Mouse (Mus musculus): ENCODE results near the gene Mdk.

Mdk gene

DNA sequence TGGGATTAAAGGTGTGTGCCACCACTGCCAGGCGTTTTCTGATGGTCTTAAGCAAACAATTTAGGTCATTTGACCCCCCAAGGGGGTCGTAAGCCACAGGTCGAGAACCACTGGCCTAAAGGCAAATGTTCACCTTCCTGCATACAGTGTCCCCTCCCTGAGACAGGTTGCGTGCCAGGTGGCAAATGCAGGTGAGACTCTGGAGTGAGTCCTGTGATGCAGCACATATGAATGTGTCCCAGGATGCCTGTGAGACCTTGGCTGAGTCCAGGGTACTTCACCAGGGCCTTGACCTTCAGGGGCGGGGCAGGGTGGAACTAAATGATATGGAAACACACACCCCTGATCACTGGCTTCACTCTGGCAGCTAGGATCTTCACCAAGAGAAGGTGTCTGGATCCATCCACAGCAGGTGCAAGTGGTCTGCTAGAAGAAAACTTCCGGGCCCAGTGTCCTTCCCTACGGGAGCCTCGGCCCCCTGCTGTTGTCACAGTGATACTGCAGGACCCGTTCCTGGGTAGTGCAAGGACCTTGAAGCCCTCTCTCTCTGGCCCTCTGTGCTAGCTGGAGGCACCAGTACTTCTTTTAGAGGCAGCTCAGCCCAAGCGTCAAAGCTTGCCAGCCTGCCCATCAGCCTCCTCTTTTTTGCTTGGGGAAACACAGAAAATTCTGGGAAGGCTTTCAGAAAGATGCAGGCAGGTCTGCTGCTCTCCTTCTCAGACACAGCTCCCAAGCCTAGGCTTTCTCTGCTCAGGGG, 26.8 kb upstream of the Mdk start:
- DNase-seq (ENCODE audit: low spot score in 2 of 2) = no peak

DNA sequence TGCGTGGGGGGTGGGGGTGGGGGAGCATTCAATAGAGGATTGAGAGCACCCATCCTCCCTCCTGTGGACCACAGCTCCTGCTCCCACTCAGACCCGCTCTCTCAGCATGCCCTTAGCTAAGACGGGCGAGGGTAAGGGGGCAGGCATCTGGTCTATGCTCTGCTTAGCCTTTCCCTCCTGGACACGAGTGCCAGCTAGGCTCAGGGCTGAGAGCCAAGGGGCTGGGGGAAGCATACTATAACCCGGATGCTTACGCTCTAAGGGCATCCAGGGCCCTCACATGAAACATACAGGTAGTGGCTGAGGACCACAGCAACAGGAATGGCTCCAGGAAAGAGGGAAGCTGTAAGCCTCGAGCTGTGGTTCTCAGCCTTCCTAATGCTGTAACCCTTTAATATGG, 26.0 kb upstream of the Mdk start:
- no peak for DNase-seq (ENCODE audit: low spot score in 2 of 2)

GRCm38 (mm10) chr2:91957096-91957495, 25.0 kb upstream of the Mdk start:
- DNase-seq (ENCODE audit: low spot score in 2 of 2) = no peak

GRCm38 (mm10) chr2:91955875-91956274, 23.8 kb upstream of the Mdk start:
- no peak for DNase-seq (ENCODE audit: low spot score in 2 of 2)

GRCm38 (mm10) chr2:91955121-91955591, 23.1 kb upstream of the Mdk start:
- no peak for DNase-seq (ENCODE audit: low spot score in 2 of 2)

GRCm38 (mm10) chr2:91953825-91954224, 21.7 kb upstream of the Mdk start:
- DNase-seq (ENCODE audit: low spot score in 2 of 2) = peak in 1 of 2 experiments; percentile 57

DNA sequence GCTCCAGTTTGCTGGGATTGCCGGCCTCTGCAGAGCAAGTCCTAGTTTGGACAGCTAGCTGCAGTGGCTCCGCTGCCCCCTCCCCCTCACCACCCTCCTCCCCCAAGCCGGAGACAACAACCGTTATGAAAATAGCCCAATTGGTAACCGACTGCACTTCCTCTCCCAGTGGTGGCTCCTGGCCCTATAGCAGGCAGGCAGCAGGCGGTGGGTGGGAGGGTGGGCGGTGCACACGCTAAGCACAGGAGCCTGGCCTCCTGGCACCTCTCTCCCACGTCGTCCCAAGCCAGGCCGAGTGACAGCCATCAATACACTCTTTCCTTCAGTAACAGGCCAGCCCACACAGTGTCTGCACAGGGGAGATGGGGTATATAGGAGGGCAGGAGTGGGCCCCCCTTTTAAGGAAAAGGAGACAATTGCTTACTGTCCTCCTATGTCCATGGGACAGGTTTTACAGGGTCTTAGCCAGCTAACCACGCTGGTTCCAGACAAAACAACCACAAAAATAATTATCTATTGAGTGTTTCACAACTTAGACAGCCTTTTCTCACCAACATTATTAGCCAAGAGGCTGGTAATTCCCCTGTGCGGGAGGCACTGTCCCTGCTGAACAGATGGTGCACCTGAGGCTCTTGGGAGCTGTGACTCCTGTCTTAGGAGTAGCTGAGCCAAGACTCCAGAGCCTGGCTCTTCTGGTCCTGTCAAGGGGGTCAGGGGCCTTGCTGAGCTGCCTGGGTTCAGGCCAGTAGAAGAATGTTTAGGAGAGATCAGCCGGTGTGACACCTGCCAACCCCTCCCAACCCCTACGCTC, 18.4 kb upstream of the Mdk start:
- DNase-seq (ENCODE audit: low spot score in 2 of 2) = no peak

DNA sequence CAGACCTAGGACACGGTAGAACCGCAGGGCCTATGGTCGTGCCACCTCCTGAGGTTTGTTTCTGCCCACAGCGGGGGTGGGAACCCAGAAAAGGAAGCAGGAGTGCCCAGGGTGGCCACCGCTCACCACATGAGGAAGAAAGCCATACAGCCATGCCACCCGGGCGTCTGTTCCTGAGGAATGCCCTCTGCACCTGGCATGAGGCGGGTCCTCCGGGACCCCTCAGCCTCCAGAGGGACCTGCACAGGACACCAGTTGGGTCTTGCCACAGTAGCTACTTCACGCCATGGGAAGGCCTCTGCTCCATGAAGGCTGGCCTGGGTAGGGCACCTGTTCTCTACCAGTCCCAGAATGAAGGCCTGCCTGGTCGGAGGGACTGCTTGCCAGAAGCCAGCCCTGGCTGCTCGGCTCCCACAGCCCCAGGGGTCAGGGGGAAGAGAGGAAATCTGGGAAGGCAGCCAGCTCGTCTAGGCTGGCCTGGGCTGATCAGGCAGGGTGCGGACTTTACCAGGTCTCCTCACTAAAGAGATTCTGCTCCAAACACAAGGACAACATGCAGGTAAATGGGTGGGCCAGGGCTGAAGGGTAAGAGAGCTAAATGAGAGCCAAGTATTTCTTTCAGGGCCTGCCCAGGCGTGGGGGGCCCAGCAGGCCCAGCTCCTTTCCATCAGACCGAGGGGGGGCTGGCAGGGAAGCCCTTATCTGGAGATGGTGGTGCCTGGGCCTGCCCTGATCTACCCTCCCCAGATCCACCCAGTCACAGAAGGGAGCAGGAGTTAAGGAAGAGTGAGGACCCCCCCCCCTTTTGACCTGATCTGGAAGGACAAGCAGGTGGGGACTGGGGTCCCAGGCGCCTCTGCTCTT, 17.5 kb upstream of the Mdk start:
- no peak for DNase-seq (ENCODE audit: low spot score in 2 of 2)

GRCm38 (mm10) chr2:91948792-91949241, 16.7 kb upstream of the Mdk start:
- no peak for DNase-seq (ENCODE audit: low spot score in 2 of 2)

DNA sequence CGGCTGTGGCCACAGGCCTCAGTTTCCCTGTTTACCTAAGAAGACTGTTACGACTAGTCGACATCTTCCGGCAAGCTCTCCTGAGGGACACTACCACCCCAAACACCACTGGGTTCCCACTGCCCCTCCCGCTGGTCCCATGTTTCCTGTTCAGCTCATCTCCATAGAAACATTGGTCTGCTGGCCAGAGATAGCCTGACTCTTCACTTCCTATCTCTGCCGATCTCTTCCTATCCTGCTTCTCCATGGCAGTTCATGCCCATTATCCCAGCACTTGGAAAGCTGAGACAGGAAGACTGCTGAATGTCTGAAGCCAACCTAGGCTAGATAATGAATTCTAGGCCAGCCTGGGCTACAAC, 16.0 kb upstream of the Mdk start:
- DNase-seq (ENCODE audit: low spot score in 2 of 2) = no peak

DNA sequence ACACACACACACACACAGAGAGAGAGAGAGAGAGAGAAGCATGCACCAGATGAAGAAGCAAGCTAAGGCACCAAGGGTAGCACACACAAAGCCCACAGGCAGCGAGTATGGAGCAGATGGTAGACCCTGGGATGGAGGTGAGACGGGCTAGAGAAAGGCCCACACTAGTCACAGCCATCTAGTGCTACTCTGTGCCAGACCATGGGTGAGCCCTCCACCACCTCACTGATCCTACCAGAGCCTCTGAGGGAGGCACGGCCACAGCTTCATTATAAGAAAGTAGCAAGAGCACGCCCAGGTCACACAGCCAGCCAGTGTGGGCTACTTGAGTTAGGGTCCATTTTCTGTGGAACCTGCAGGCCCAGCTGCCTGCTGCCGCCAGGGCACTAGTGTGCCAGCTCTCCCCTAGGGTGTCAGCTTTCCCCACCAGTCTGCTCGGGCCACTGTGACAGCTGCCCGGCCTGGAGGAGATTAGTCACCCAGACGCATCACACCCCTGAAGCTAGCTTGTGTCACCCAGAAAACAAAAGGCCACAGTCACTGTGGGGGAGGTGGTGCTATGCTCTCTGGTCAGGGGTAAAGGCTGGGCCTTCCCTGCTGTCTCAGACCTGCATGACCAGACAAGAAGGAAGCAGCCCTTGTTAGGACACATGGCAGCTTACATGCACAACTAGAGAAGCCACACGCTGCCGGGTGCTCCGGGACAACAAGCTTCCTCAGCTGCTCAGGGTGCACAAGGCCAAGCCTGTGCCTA, 15.5 kb upstream of the Mdk start:
- peak in 1 of 2 experiments; percentile 50 for DNase-seq (ENCODE audit: low spot score in 2 of 2)

DNA sequence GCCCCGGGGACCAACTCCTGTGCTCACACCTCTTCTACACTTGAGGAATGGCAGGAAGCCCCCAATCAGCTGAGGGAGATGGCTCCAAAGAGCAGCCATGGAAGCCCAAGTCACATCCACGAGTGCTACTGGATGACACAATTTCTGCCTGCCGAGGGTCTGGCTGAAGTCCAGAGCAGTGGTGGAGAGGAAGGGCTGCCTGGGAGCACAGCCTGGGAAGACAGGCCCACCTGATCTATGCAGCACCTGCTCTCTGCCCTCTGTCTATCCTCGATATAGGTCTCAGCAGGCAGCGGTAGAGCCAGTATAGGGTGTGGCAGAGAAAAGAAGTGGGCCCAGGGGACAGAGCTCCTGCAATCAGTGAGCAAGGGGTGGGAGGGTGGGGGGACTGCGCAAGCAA, 14.7 kb upstream of the Mdk start:
- DNase-seq (ENCODE audit: low spot score in 2 of 2) = no peak

GRCm38 (mm10) chr2:91945483-91945882, 13.4 kb upstream of the Mdk start, which contains the start of gene Gm9821:
TSS of gene Gm9821 (plus strand) at chr2:91945703.
- DNase-seq (ENCODE audit: low spot score in 2 of 2) = no peak

GRCm38 (mm10) chr2:91944170-91944950, 12.3 kb upstream of the Mdk start:
- DNase-seq (ENCODE audit: low spot score in 2 of 2) = peak in 1 of 2 experiments; percentile 73

DNA sequence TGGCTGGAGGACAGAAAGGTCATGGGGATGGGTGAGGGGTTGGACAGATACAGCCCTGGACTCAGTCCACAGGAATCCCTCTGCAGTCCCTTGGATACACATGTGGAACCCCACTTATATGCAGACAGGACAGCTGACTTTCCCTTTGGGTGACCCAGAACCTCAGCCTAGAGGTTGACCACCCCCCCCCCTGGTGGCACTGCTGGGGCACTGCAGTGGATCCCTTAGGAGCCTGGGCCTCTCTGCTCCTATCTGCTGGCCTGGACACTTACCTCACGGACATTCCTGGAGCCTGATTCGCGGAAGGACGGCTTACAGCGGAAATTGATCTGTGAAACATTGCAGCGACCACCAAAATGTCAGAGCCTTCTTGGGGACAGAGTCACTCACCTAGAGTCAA, 10.3 kb upstream of the Mdk start:
- no peak for DNase-seq (ENCODE audit: low spot score in 2 of 2)

- no peak for DNase-seq (ENCODE audit: low spot score in 2 of 2)
These were observed 7.3 kb upstream of the Mdk start for GRCm38 (mm10) chr2:91939303-91939935.

- no peak for DNase-seq (ENCODE audit: low spot score in 2 of 2)
These were observed 4.1 kb upstream of the Mdk start for GRCm38 (mm10) chr2:91936154-91936553.

DNA sequence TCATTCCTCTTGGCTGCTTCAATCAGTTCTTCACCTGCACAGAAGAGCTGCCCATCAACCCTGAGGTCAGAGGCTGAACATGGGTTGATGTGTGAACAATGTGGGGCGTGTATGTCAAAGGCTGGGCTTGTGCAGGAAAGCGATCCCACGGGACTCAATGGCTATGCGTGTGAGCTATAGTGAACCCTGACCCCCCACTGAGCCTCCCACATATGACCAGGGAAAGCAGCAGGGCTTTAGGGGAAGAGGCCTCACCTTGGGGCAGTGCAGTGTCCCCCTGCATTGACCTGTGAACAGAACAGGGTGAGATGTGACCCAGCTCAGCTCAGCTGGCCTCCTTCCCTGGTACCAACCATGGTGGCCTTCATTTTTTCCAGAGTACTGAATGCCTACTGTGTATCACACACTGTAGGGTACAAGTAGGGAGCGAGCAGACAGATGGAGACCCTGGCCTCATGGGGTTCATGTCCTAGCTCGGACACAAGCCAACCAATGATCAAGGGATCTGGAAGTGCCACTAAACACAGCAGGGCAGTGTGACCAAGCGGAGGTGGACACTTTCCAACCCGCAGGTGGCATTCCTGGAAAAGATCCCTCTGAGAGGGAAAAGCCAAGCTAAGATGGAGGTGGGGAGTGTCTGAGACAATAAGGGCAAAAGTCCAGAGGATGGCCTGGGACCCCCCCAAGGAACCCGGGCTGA, 2.9 kb upstream of the Mdk start:
- no peak for DNase-seq (ENCODE audit: low spot score in 2 of 2)

DNA sequence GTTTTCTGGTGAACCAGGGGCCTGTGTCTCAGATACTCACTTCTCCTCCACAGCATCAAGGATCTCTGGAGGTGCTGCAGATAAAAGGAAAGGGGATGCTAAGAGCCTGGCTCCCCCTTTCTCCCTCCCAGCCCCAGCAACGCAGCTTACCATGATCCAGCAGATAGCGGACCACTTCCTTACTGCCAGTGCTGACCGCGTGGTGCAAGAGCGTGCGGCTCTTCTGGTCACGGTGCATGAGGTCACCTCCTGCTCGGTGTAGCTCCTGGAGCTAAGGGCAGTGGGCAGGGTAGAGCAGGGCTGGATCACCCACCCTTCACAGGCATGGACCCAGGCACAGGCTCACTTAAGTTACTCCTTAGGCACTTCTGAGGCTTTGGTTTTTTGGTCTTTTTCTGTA, 1.9 kb upstream of the Mdk start:
- DNase-seq (ENCODE audit: low spot score in 2 of 2) = no peak

All from urinary bladder, postnatal 36 days (tissue).